Mouse (Mus musculus) C2C12 (cell line): ENCODE results near the gene Oas1h. TPM values are rescaled to one million over a fixed set of nuclear protein-coding genes. Genes with fewer than 3 reads are reported as not detected.
"Not testable (repeated sequence)": the region's sequence is repeated elsewhere in the genome, so short reads cannot be mapped to it uniquely, and the experiment has no call there.

Source experiments
- H3K27me3 ChIP-seq: one replicate; pipeline ENCODE4 v1.6.1; 2011; ENCODE audit not compliant: control insufficient read depth, insufficient read depth, insufficient read length
- H3K36me3 ChIP-seq: one replicate; pipeline ENCODE4 v1.6.1; 2011; ENCODE audit not compliant: control insufficient read depth, insufficient read depth
- H3K4me3 ChIP-seq: one replicate; pipeline ENCODE4 v1.5.1; 2011; ENCODE audit warnings: mild to moderate bottlenecking, control low read depth; ENCODE audit not compliant: poor library complexity, insufficient read depth, severe bottlenecking
- H3K79me2 ChIP-seq: one replicate; pipeline ENCODE4 v1.6.1; 2011; ENCODE audit not compliant: control insufficient read depth, insufficient read depth
- H3K79me3 ChIP-seq: one replicate; pipeline ENCODE4 v1.6.1; 2011; ENCODE audit warnings: low read depth, control low read depth
- H3ac ChIP-seq: one replicate; pipeline ENCODE3; 2011; ENCODE audit warnings: low read depth; ENCODE audit not compliant: control insufficient read depth, insufficient read length
- CEBPB ChIP-seq: IDR thresholded peaks from one replicate; pipeline ENCODE4 v1.6.1; 2011; ENCODE audit warnings: low read depth, mild to moderate bottlenecking, control low read depth, moderate library complexity
- CTCF ChIP-seq: IDR thresholded peaks from one replicate; pipeline ENCODE4 v1.5.1; 2011; ENCODE audit not compliant: control insufficient read depth, insufficient read depth, insufficient read length
- FOSL1 ChIP-seq: IDR thresholded peaks from one replicate; pipeline ENCODE4 v1.8.0; 2011; ENCODE audit warnings: mild to moderate bottlenecking, low read length; ENCODE audit not compliant: poor library complexity, insufficient read depth, severe bottlenecking
- MAX ChIP-seq: IDR thresholded peaks from one replicate; pipeline ENCODE4 v1.6.1; 2011; ENCODE audit warnings: mild to moderate bottlenecking, control low read depth
- MYOD1 ChIP-seq: IDR thresholded peaks from one replicate; pipeline ENCODE4 v1.6.1; 2011; ENCODE audit warnings: low read depth; ENCODE audit not compliant: control insufficient read depth, insufficient read length
- MYOG ChIP-seq: IDR thresholded peaks from one replicate; pipeline ENCODE4 v1.6.1; 2011; ENCODE audit not compliant: control insufficient read depth, insufficient read length; ENCODE audit errors: extremely low read depth
- USF1 ChIP-seq: IDR thresholded peaks from one replicate; pipeline ENCODE4 v1.6.1; 2011; ENCODE audit warnings: low read depth, mild to moderate bottlenecking, control low read depth, moderate library complexity
- polyA plus RNA-seq: library from polyadenylated mRNA; unstranded; fragments of >200 nt; fragmentation: generic; extraction: Trizol; gene quantifications from one replicate; pipeline ENCODE4 v1.2.1, GENCODE M21; 2012; ENCODE audit warnings: missing spikeins

The Oas1h gene
- polyA plus RNA-seq, 1 experiment, result not detected

DNA sequence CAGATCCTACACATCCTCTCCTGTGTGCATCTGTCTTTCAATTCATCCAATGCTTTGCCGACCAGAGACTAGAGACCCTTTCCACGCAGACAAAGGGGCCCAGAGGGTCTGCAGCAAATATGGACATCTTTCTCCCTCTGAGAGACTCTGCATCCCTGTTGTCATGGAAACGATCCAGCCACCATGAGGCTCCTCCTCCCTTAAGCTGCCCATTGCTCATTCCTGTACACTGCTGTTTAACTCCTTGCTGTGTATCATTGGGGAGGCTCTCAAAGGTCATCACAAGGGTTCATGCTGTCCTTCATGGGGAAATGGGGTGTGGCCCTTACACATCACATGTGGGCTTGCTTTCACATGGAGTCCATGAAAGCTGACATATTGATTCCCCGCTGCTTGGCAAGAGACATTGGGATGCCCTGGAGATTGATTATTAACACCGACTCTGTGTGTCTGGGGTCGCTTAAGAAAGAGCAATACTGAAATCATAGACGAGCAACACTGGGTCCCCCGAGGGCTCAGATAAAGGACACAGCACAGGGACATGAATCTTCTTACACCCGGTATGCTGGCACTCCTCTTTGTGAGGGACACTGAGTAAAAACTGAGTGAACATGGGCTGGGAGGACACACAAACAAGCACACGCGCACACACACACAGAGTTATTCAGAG, 34.1 kb downstream of the Oas1h start:
- Histone ChIP-seq H3K36me3 (no peaks in the 10 kb centered on the region), H3K27me3 (no peaks in the 10 kb centered on the region), H3ac (no peak overlapping the region), H3K79me3 (no peaks in the 10 kb centered on the region), H3K79me2 (no peaks in the 10 kb centered on the region), H3K4me3 (no peak overlapping the region)
- TF ChIP-seq MYOD1 (no peak), USF1 (no peak), CTCF (no peak), MAX (no peak), FOSL1 (no peak), CEBPB (no peak), MYOG (no peak)

DNA sequence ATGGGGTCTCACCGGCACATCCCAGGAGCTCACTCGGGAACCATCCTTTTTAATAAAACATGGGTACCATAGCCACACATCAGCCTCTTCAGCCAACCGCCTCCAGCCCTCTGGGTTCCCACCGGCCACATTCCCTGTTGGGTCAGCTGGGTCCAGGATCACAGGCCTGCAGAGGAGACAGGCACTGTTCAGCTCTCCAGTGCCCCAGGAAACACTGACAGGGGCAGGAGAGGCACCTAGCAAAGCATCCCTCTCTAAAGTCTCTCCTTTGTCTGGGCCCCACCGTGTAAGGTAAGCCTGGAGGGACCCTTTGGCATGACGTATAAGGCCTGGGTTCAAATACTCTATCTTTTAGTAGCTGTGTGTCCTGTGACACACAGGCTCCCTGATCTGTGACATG, 37.1 kb downstream of the Oas1h start:
- H3K79me2 ChIP-seq, result no peaks in the 10 kb centered on the region
- no peak for TF ChIP-seq MYOG
- TF ChIP-seq MYOD1, result no peak
- TF ChIP-seq CEBPB, result no peak
- TF ChIP-seq MAX, result no peak
- TF ChIP-seq USF1, result no peak
- no peak for TF ChIP-seq CTCF
- TF ChIP-seq FOSL1, result no peak
- H3K4me3 ChIP-seq, result no peak overlapping the region
- peaks cover 6% of the 10 kb centered on the region for H3K27me3 ChIP-seq
- no peaks in the 10 kb centered on the region for H3K79me3 ChIP-seq
- H3K36me3 ChIP-seq, result no peaks in the 10 kb centered on the region
- no peak overlapping the region for H3ac ChIP-seq

DNA sequence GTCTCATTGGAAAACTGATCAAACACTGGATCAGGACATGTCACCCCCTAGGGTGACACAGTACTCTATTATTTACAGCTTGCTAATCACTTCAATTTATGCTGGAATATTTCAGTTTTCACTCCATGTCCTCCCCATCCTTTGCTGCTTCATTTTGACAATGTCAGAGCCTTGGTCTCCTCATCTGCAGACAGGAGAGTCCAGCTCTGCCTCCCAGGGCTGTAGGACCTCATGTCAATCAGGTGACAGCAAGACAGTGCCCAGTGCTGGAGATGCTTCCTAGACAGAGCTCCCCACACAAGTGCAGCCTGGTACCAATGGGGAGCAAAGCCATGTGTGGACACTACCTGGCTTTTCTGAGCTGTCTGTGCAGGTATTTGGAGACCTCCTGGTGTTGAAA, 37.5 kb downstream of the Oas1h start:
- Histone ChIP-seq H3K79me3 (no peaks in the 10 kb centered on the region), H3K4me3 (no peak overlapping the region)
- no peak for TF ChIP-seq CEBPB
- no peak for TF ChIP-seq FOSL1
- no peak for TF ChIP-seq USF1
- TF ChIP-seq MAX, result no peak

DNA sequence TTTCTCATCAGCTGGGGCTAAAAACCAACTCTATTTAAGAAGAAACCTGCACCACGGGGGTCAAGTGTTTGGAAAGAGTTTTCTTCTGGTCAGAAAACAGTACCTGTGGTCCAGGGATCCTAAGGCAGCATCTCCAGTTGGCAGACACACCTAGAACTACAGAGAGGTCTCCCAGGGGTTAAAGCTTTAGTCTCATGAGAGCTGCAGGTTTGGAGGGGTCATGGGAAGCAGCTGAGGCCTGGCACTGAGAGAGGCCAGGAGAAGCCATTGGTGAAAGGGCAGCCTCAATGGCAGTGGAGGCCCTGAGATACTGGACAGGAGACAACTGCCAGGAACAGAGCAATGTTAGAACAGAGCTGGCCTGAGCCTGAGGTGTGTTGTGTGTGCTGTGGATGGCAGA, 39.4 kb downstream of the Oas1h start:
- no peak overlapping the region for H3K4me3 ChIP-seq
- no peaks in the 10 kb centered on the region for H3K79me3 ChIP-seq
- H3ac ChIP-seq, result no peak overlapping the region
- TF ChIP-seq MYOD1, result no peak
- no peak for TF ChIP-seq FOSL1
- no peaks in the 10 kb centered on the region for H3K79me2 ChIP-seq
- no peaks in the 10 kb centered on the region for H3K36me3 ChIP-seq
- peaks cover 6% of the 10 kb centered on the region for H3K27me3 ChIP-seq

More for the DNA sequence above, 37.5 kb downstream of the Oas1h start:
- H3K79me2 ChIP-seq, result no peaks in the 10 kb centered on the region
- no peak overlapping the region for H3ac ChIP-seq
- H3K27me3 ChIP-seq, result peaks cover 6% of the 10 kb centered on the region
- H3K36me3 ChIP-seq, result no peaks in the 10 kb centered on the region

DNA sequence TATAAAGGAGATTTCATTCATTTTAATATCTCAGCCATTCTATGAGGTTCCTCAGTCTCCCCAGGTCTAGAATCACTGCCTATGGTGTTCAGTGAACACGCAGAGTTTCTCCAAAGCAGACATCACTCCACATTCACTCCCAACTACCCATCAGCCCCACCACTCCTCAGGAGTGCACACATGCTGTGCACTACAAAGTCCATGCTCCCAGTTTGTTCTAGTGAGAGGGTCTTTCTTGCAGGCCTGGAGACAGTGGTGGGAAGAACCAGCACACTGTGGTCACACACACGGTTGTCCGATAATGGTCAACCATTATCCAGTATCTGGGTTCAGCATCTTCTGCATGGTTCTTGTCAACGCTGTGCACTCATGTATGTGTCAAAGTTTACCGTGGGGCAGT, 40.8 kb downstream of the Oas1h start:
- TF ChIP-seq CTCF (no peak), MYOD1 (no peak), CEBPB (no peak), MYOG (no peak), MAX (no peak), USF1 (no peak), FOSL1 (no peak)
- H3K4me3 ChIP-seq, result no peak overlapping the region
- peaks cover 6% of the 10 kb centered on the region for H3K27me3 ChIP-seq
- H3ac ChIP-seq, result no peak overlapping the region
- H3K79me2 ChIP-seq, result no peaks in the 10 kb centered on the region
- no peaks in the 10 kb centered on the region for H3K36me3 ChIP-seq
- no peaks in the 10 kb centered on the region for H3K79me3 ChIP-seq

DNA sequence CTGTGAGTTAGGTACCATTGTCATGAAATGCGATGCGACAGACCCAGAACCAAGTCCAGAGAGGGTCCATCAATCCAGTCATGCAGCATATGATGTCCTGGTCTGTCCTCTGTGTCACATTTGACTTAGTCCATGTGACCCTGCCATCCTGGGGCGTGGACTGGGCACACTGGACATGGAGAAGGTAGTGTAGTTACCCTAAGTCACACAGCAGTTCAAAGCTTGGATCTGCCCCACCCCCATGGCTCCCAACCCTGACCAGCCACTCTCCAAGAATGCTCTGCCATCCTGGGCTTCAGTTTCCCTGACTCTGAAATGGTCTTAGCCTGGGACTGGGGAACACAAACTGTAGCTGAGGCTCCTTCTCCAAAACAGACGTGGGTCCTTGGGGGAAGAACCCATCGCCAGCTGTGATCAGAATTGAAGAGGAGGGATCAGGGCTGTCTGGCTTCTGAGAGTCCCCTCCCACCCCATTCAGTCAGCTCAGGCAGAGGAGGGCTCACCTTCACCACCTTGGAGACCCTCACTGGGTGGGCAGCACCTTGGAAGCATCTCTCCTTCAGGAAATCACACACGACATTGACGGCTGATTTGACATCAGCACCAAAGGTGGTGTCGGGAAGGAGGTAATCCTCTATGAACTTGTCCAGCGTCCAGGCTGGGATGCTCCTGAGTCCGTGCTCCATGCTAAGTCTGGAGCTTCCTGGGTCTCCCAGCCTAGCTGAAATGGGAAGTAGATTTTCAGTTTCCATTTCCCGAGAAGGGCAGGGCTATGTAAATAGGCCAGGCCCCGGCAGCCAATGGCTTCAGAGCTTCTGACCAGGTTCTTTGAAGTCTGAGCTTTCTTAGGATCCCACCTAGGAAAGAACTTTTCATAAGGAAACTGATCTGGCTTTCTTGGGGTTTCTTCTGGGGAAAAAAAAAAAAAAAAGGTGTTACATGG, 45.8 kb downstream of the Oas1h start, which contains the start of gene Oas1a:
Oas1a (minus strand) TSS at position 731 of the 943 bp plus-strand sequence.
- not testable (repeated sequence) for H3K27me3 ChIP-seq, H3K4me3 ChIP-seq, H3ac ChIP-seq, H3K36me3 ChIP-seq, H3K79me2 ChIP-seq, H3K79me3 ChIP-seq
